In the genomic region with DNA sequence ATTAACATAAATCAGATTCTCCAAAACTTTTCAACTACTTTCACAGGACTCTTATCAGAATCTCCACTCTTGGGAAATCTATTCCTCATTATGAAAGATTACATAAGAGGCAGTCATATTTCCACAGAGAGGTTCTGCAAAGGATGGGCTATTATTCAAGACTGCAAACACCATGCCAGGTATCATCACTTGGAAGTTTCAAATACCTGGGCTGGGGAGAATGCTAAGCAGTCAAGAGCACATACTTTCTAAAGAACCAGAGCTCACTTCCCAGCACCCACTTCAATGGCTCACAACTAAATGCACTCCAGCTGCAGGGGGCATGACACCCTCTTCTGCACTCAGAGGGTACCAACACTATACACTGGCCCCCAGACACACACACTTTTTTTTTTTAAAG, we compare ENCODE assay signal across 10 mouse cellular contexts. TPM values are rescaled to one million over a fixed set of nuclear protein-coding genes. Genes with fewer than 3 reads are reported as not detected.
DNase-seq lines count a peak whose midpoint lies in the region; ATAC-seq and TF ChIP-seq lines count a peak whose summit lies in the region.
"Had no signal": no experiment of that assay in that cellular context is flagged by ENCODE, and none has a peak within 500 bp of the region (broad histone marks: within the 10 kb centered on the region; RNA-seq: fewer than 3 reads in every experiment).

No protein-coding gene starts in this region.

- no peak for DNase-seq in layer of hippocampus, adult 2 months (ENCODE audit: low spot score in 2 of 2)
- no peak for DNase-seq in layer of hippocampus, adult 9-11 months
- DNase-seq in layer of hippocampus, postnatal 36 days = no peak
- DNase-seq in adrenal gland, postnatal 14 days = no peak
- DNase-seq in cerebellum, adult 11-12 months = no peak
- DNase-seq: cerebellum, postnatal 10 days had no signal

- 0 out of 2 replicates have a peak, but pooled peaks have one; percentile 5 for TF ChIP-seq CTCF in layer of hippocampus, adult 2 months (conservative IDR thresholded peaks at IDR 0.05)

- H3K36me3 ChIP-seq in embryonic facial prominence, embryonic 13.5 days = no peaks in the 10 kb centered on the region; the same call in 1 of the 2 replicates
- H3K36me3 ChIP-seq in hindbrain, embryonic 13.5 days = no peaks in the 10 kb centered on the region
- no peaks in the 10 kb centered on the region for H3K36me3 ChIP-seq in myocyte (ENCODE audit: control insufficient read depth, insufficient read depth)

- no peak for ATAC-seq in embryonic facial prominence, embryonic 13.5 days (ENCODE audit: insufficient number of reproducible peaks, insufficient read depth, low FRiP score, low TSS enrichment, low read depth)
- no peak for ATAC-seq in hindbrain, embryonic 13.5 days (ENCODE audit: low FRiP score)

- no peak overlapping the region for H3ac ChIP-seq in myocyte (ENCODE audit: control insufficient read depth, insufficient read length)

- H3K4me1 ChIP-seq in embryonic facial prominence, embryonic 13.5 days = peaks cover 17% of the 10 kb centered on the region
- H3K4me1 ChIP-seq in hindbrain, embryonic 13.5 days (replicated peaks) = peaks cover 46% of the 10 kb centered on the region

- no peaks in the 10 kb centered on the region for H3K27me3 ChIP-seq in embryonic facial prominence, embryonic 13.5 days
- H3K27me3 ChIP-seq in hindbrain, embryonic 13.5 days = no peaks in the 10 kb centered on the region
- H3K27me3 ChIP-seq in myocyte (ENCODE audit: control insufficient read depth, insufficient read depth, insufficient read length) = no peaks in the 10 kb centered on the region

- H3K27ac ChIP-seq in layer of hippocampus, adult 2 months = peak overlapping the region; percentile 99
- no peak overlapping the region for H3K27ac ChIP-seq in embryonic facial prominence, embryonic 13.5 days
- no peak overlapping the region for H3K27ac ChIP-seq in hindbrain, embryonic 13.5 days
- H3K27ac ChIP-seq: liver, embryonic 14.5 days had no signal

- no peaks in the 10 kb centered on the region for H3K9me3 ChIP-seq in embryonic facial prominence, embryonic 13.5 days
- H3K9me3 ChIP-seq in hindbrain, embryonic 13.5 days = peaks cover 9% of the 10 kb centered on the region; the same call in 1 of the 2 replicates

- peaks cover 62% of the 10 kb centered on the region for H3K79me2 ChIP-seq in myocyte (ENCODE audit: control insufficient read depth, insufficient read depth)

- no peak for TF ChIP-seq POLR2A in myocyte (IDR thresholded peaks at IDR 0.05; ENCODE audit: insufficient read length, low read depth)

- peak overlapping the region; percentile 94 for H3K4me3 ChIP-seq in layer of hippocampus, adult 2 months
- H3K4me3 ChIP-seq in embryonic facial prominence, embryonic 13.5 days = no peak overlapping the region
- H3K4me3 ChIP-seq in hindbrain, embryonic 13.5 days = 0 out of 2 replicates have a peak overlapping the region, but pooled peaks have one; percentile 99
- H3K4me3 ChIP-seq in myocyte = no peak overlapping the region

- no peak overlapping the region for H3K9ac ChIP-seq in embryonic facial prominence, embryonic 13.5 days
- H3K9ac ChIP-seq in hindbrain, embryonic 13.5 days = no peak overlapping the region
- H3K9ac ChIP-seq: liver, embryonic 14.5 days had no signal

- peak overlapping the region; percentile 77 for H3K4me2 ChIP-seq in embryonic facial prominence, embryonic 13.5 days
- H3K4me2 ChIP-seq in hindbrain, embryonic 13.5 days = peak overlapping the region; percentile 72
- peak overlapping the region; percentile 69 for H3K4me2 ChIP-seq in myocyte (ENCODE audit: low read depth)

TF ChIP-seq in myocyte, 11 proteins besides CTCF, POLR2A, EP300 and RAD21:
- TF ChIP-seq CEBPB (IDR thresholded peaks at IDR 0.05; ENCODE audit: insufficient read depth, poor library complexity, severe bottlenecking) (no peak), POLR2AphosphoS2 (IDR thresholded peaks at IDR 0.05; ENCODE audit: insufficient read length, low read depth) (no peak), REST (IDR thresholded peaks at IDR 0.05; ENCODE audit: insufficient read depth, insufficient read length) (no peak), MYOD1 (IDR thresholded peaks at IDR 0.05; ENCODE audit: control insufficient read depth in 1 of 3, insufficient read length in 2 of 3, low read depth in 2 of 3) (no peak)
TF ChIP-seq in myocyte: peak in this region for 0.

RNA-seq across cellular contexts. Expression of gene Epn2, which starts 2.1 kb away (rescaled TPM):
- total RNA-seq in layer of hippocampus, adult 2 months (2021) = 100 to 1,000 TPM; 162 to 170 TPM
- polyA plus RNA-seq in embryonic facial prominence, embryonic 13.5 days (2015; fragmentation: Nextera tagmentation; extraction: Ambion mirVana) = 30.0 and 34.0 TPM in 2 replicates
- 48.1 and 56.5 TPM in 2 replicates for polyA plus RNA-seq in hindbrain, embryonic 13.5 days (2015; fragmentation: Nextera tagmentation; extraction: Ambion mirVana)
- 14.1 TPM for polyA plus RNA-seq in myocyte (2012; fragmentation: generic; extraction: Trizol)
- total RNA-seq in layer of hippocampus, postnatal 36 days (2021) = 100 to 1,000 TPM; 178 to 185 TPM
- total RNA-seq in adrenal gland, postnatal 14 days (2021) = 35.2 and 38.7 TPM in 2 replicates

Comparison
In these comparisons a context has a peak if more than half of its experiments do, and no peak if none do; other contexts are left out.
1. H3K4me3 ChIP-seq: peak in layer of hippocampus, adult 2 months (single experiment) and hindbrain, embryonic 13.5 days (single experiment); none in embryonic facial prominence, embryonic 13.5 days (single experiment) and myocyte (single experiment).
2. Peak in every context shown above with its lines, with median percentiles within 50 percentile points of each other: H3K4me2 ChIP-seq.